ENCODE assay signal across 11 mouse cellular contexts in the genomic region with DNA sequence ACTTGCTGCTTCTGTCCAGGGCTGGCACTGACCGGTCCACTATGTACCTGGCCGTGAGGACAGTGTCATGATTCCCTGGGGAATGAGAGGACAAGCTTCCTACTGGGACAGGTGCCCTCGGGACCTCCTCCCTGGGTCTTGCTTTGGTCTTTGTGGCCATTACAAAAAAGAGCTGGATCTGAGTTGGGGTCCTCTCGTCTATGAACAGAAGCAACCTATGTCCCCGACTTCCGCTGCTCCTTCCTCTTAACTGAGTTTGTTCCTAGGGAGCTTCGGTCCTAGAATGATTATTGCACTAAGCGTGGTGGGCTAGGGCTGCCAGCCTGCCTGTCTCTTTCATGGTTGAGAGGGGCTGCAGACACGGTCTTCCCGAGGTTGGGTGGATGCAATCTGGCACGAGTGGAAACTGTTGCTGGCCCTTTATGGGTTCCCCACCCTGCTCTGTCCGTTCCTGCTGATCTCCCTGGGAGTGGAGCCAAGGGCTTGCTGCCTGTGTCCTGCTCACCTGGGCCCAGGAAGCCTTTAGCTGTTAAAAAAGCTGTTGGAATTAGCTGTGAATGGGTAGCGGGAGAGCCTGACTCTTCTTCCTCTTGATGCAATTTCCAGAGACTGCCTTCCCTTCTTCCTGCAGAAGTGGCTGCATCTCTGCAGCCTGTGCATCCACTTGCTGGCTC. TPM values are rescaled to one million over a fixed set of nuclear protein-coding genes. Genes with fewer than 3 reads are reported as not detected.
DNase-seq lines count a peak whose midpoint lies in the region; ATAC-seq lines count a peak whose summit lies in the region.
"Had no signal": no experiment of that assay in that cellular context is flagged by ENCODE, and none has a peak within 500 bp of the region (broad histone marks: within the 10 kb centered on the region; RNA-seq: fewer than 3 reads in every experiment).

No protein-coding gene starts in this region.

- no peaks in the 10 kb centered on the region for H3K9me3 ChIP-seq in heart, embryonic 12.5 days (replicated peaks)
- no peaks in the 10 kb centered on the region for H3K9me3 ChIP-seq in embryonic facial prominence, embryonic 10.5 days
- H3K9me3 ChIP-seq in hindbrain, embryonic 10.5 days, result no peaks in the 10 kb centered on the region
- H3K9me3 ChIP-seq in midbrain, embryonic 11.5 days (ENCODE audit: control insufficient read depth, low read length), result no peaks in the 10 kb centered on the region

- WGBS in heart, embryonic 12.5 days, result 34% methylated on average over 13 of the region's 13 CpGs
- WGBS in embryonic facial prominence, embryonic 10.5 days, result 38% methylated on average over 13 of the region's 13 CpGs
- 36% methylated on average over 13 of the region's 13 CpGs for WGBS in hindbrain, embryonic 10.5 days
- WGBS in midbrain, embryonic 11.5 days, result 42% methylated on average over 13 of the region's 13 CpGs

- peak overlapping the region; percentile 51; the same call in 1 of the 2 replicates for H3K9ac ChIP-seq in heart, embryonic 12.5 days
- H3K9ac ChIP-seq in midbrain, embryonic 11.5 days (ENCODE audit: low read length), result peak overlapping the region; percentile 73
- H3K9ac ChIP-seq: liver, embryonic 14.5 days had no signal

- H3K27ac ChIP-seq in heart, embryonic 12.5 days (ENCODE audit: poor library complexity, severe bottlenecking), result no peak overlapping the region
- peak overlapping the region; percentile 87; the same call in 1 of the 2 replicates for H3K27ac ChIP-seq in embryonic facial prominence, embryonic 10.5 days (replicated peaks)
- peak overlapping the region; percentile 84; the same call in 1 of the 2 replicates for H3K27ac ChIP-seq in hindbrain, embryonic 10.5 days
- H3K27ac ChIP-seq in midbrain, embryonic 11.5 days (ENCODE audit: low read depth, low read length), result no peak overlapping the region
- H3K27ac ChIP-seq: liver, embryonic 14.5 days had no signal

- H3K4me2 ChIP-seq in heart, embryonic 12.5 days, result peak overlapping the region; percentile 95
- H3K4me2 ChIP-seq in midbrain, embryonic 11.5 days, result peak overlapping the region; percentile 95

- no peak for DNase-seq in heart, adult 9 months (ENCODE audit: low spot score in 2 of 2)
- no peak for DNase-seq in embryonic facial prominence, embryonic 10.5 days (ENCODE audit: low spot score)
- no peak for DNase-seq in hindbrain, embryonic 10.5 days (ENCODE audit: low spot score)
- peak; percentile 90 for DNase-seq in midbrain, embryonic 11.5 days (ENCODE audit: low spot score, missing footprints)
- DNase-seq in gastrocnemius, postnatal 14 days, result no peak
- DNase-seq in layer of hippocampus, adult 8-10 months (ENCODE audit: low spot score in 2 of 2), result no peak

- intact Hi-C loops in gastrocnemius, postnatal 14 days (cut with DNase I; ENCODE audit: low total_unique reads), result loop anchor here (5.0 kb wide), 1 partner anchor 100 kb away; no protein-coding TSS in a partner anchor

- ATAC-seq in heart, embryonic 12.5 days (ENCODE audit: insufficient number of reproducible peaks, low FRiP score), result no peak
- ATAC-seq in midbrain, embryonic 11.5 days (ENCODE audit: low FRiP score), result no peak
- no peak for ATAC-seq in frontal cortex, adult (ENCODE audit: low TSS enrichment)

- peaks cover 27% of the 10 kb centered on the region for H3K4me1 ChIP-seq in heart, embryonic 12.5 days (replicated peaks)
- peaks cover 79% of the 10 kb centered on the region for H3K4me1 ChIP-seq in embryonic facial prominence, embryonic 10.5 days
- peaks cover 77% of the 10 kb centered on the region for H3K4me1 ChIP-seq in hindbrain, embryonic 10.5 days (replicated peaks)
- peaks cover 16% of the 10 kb centered on the region for H3K4me1 ChIP-seq in midbrain, embryonic 11.5 days (ENCODE audit: control insufficient read depth, insufficient read depth, low read length)

- peaks cover 67% of the 10 kb centered on the region for H3K27me3 ChIP-seq in heart, embryonic 12.5 days (replicated peaks)
- peaks cover 61% of the 10 kb centered on the region for H3K27me3 ChIP-seq in embryonic facial prominence, embryonic 10.5 days (replicated peaks; ENCODE audit: low read depth, poor library complexity, severe bottlenecking)
- peaks cover 55% of the 10 kb centered on the region for H3K27me3 ChIP-seq in hindbrain, embryonic 10.5 days (ENCODE audit: insufficient read depth, poor library complexity, severe bottlenecking)
- H3K27me3 ChIP-seq in midbrain, embryonic 11.5 days (ENCODE audit: control insufficient read depth, insufficient read depth, low read length), result peaks cover 29% of the 10 kb centered on the region

- H3K4me3 ChIP-seq in heart, embryonic 12.5 days, result peak overlapping the region; percentile 61
- peak overlapping the region; percentile 78 for H3K4me3 ChIP-seq in embryonic facial prominence, embryonic 10.5 days
- H3K4me3 ChIP-seq in hindbrain, embryonic 10.5 days, result peak overlapping the region; percentile 66
- peak overlapping the region; percentile 57 for H3K4me3 ChIP-seq in midbrain, embryonic 11.5 days (ENCODE audit: low read depth, low read length)

- H3K36me3 ChIP-seq in heart, embryonic 12.5 days, result no peaks in the 10 kb centered on the region
- H3K36me3 ChIP-seq in embryonic facial prominence, embryonic 10.5 days (replicated peaks), result peaks cover 13% of the 10 kb centered on the region
- H3K36me3 ChIP-seq in hindbrain, embryonic 10.5 days, result peaks cover 1% of the 10 kb centered on the region; the same call in 1 of the 2 replicates
- no peaks in the 10 kb centered on the region for H3K36me3 ChIP-seq in midbrain, embryonic 11.5 days (ENCODE audit: control insufficient read depth, insufficient read depth, low read length)

RNA-seq across cellular contexts. Expression of gene Megf6, which starts 1.5 kb away (rescaled TPM):
- 16.0 and 19.4 TPM in 2 replicates for polyA plus RNA-seq in heart, embryonic 12.5 days (2016; fragmentation: Nextera tagmentation; extraction: Ambion mirVana)
- 37.9 and 38.7 TPM in 2 replicates for polyA plus RNA-seq in embryonic facial prominence, embryonic 10.5 days (2016; fragmentation: Nextera tagmentation; extraction: Ambion mirVana)
- polyA plus RNA-seq in hindbrain, embryonic 10.5 days (2016; fragmentation: Nextera tagmentation; extraction: Ambion mirVana), result 28.2 and 29.2 TPM in 2 replicates
- polyA plus RNA-seq in midbrain, embryonic 11.5 days (2014; fragmentation: Nextera tagmentation; extraction: Ambion mirVana), result 11.5 and 12.4 TPM in 2 replicates
- 1 to 10 TPM; 2.9 to 3.4 TPM for total RNA-seq in gastrocnemius, postnatal 14 days (2021)
- 1 to 10 TPM; 5.3 to 7.2 (median 5.7) TPM for total RNA-seq in layer of hippocampus, adult 8-10 months (2022)
- total RNA-seq: common myeloid progenitor, adult 5-6 weeks; hematopoietic stem cell, adult 5-6 weeks had no signal

RNA-seq across cellular contexts. Expression of gene Tprgl, which starts 11.6 kb away (rescaled TPM):
- 128 and 135 TPM in 2 replicates for polyA plus RNA-seq in heart, embryonic 12.5 days (2016; fragmentation: Nextera tagmentation; extraction: Ambion mirVana)
- 108 and 115 TPM in 2 replicates for polyA plus RNA-seq in embryonic facial prominence, embryonic 10.5 days (2016; fragmentation: Nextera tagmentation; extraction: Ambion mirVana)
- 122 and 150 TPM in 2 replicates for polyA plus RNA-seq in hindbrain, embryonic 10.5 days (2016; fragmentation: Nextera tagmentation; extraction: Ambion mirVana)
- 140 and 144 TPM in 2 replicates for polyA plus RNA-seq in midbrain, embryonic 11.5 days (2014; fragmentation: Nextera tagmentation; extraction: Ambion mirVana)
- 10 to 100 TPM; 81.7 to 84.5 TPM for total RNA-seq in gastrocnemius, postnatal 14 days (2021)
- 100 to 1,000 TPM; 159 to 183 (median 167) TPM for total RNA-seq in layer of hippocampus, adult 8-10 months (2022)

RNA-seq across cellular contexts. Expression of gene Wrap73, which starts 29.9 kb away (rescaled TPM):
- 23.5 and 24.1 TPM in 2 replicates for polyA plus RNA-seq in heart, embryonic 12.5 days (2016; fragmentation: Nextera tagmentation; extraction: Ambion mirVana)
- polyA plus RNA-seq in embryonic facial prominence, embryonic 10.5 days (2016; fragmentation: Nextera tagmentation; extraction: Ambion mirVana), result 45.5 and 50.1 TPM in 2 replicates
- polyA plus RNA-seq in hindbrain, embryonic 10.5 days (2016; fragmentation: Nextera tagmentation; extraction: Ambion mirVana), result 44.3 and 52.6 TPM in 2 replicates
- 42.2 and 46.3 TPM in 2 replicates for polyA plus RNA-seq in midbrain, embryonic 11.5 days (2014; fragmentation: Nextera tagmentation; extraction: Ambion mirVana)
- total RNA-seq in gastrocnemius, postnatal 14 days (2021), result 1 to 10 TPM; 7.7 to 8.8 TPM
- total RNA-seq in layer of hippocampus, adult 8-10 months (2022), result 10 to 100 TPM; 30.2 to 36.3 (median 32.5) TPM

RNA-seq across cellular contexts. Expression of gene Trp73, which starts 32.1 kb away (rescaled TPM):
- polyA plus RNA-seq in heart, embryonic 12.5 days (2016; fragmentation: Nextera tagmentation; extraction: Ambion mirVana), result 0.04 and 0.05 TPM in 2 replicates
- polyA plus RNA-seq in embryonic facial prominence, embryonic 10.5 days (2016; fragmentation: Nextera tagmentation; extraction: Ambion mirVana), result 0.59 and 0.97 TPM in 2 replicates
- 1.8 and 2.7 TPM in 2 replicates for polyA plus RNA-seq in hindbrain, embryonic 10.5 days (2016; fragmentation: Nextera tagmentation; extraction: Ambion mirVana)
- polyA plus RNA-seq in midbrain, embryonic 11.5 days (2014; fragmentation: Nextera tagmentation; extraction: Ambion mirVana), result 0.15 and 0.51 TPM in 2 replicates
- total RNA-seq in gastrocnemius, postnatal 14 days (2021), result under 1 TPM in 1 of 2 experiments, not detected in 1; 0.10 TPM
- 1 to 10 TPM; 1.8 to 2.9 (median 2.3) TPM for total RNA-seq in layer of hippocampus, adult 8-10 months (2022)
- total RNA-seq: common myeloid progenitor, adult 5-6 weeks; hematopoietic stem cell, adult 5-6 weeks had no signal

Comparison
In these comparisons a context has a peak if more than half of its experiments do, and no peak if none do; other contexts are left out.
1. H3K27ac ChIP-seq: peak in embryonic facial prominence, embryonic 10.5 days (single experiment) and hindbrain, embryonic 10.5 days (single experiment); none in heart, embryonic 12.5 days (single experiment) and midbrain, embryonic 11.5 days (single experiment).
2. Peak in every context shown above with its lines, with median percentiles within 50 percentile points of each other: H3K4me3 ChIP-seq.